Mouse (Mus musculus) hindbrain, embryonic 11.5 days (tissue): ENCODE measurements around the gene Zfp362. TPM values are rescaled to one million over a fixed set of nuclear protein-coding genes. Genes with fewer than 3 reads are reported as not detected.

Source experiments
- ATAC-seq: fragments of 200-750 bp; cut with Nextera tagmentation; 2 replicates; pipeline ENCODE4 v1.8.0; 2017; ENCODE audit warnings: mild to moderate bottlenecking, moderate TSS enrichment, moderate library complexity; ENCODE audit not compliant: low FRiP score
- DNase-seq: peaks from one replicate; pipeline ENCODE4 v3.0.0-alpha.2; 2015; ENCODE audit warnings: low spot score
- H3K27ac ChIP-seq: fragments of 300-500 bp; sonication (generic); 2 replicates; pipeline ENCODE4 v1.5.1; 2014; ENCODE audit warnings: mild to moderate bottlenecking, low read depth, low read length
- H3K27me3 ChIP-seq: fragments of 300-500 bp; sonication (generic); 2 replicates; pipeline ENCODE4 v1.6.1; 2014; ENCODE audit warnings: mild to moderate bottlenecking, low read length, moderate library complexity, mixed read lengths; ENCODE audit not compliant: control insufficient read depth, insufficient read depth
- H3K36me3 ChIP-seq: fragments of 300-500 bp; sonication (generic); 2 replicates; pipeline ENCODE4 v1.6.1; 2014; ENCODE audit warnings: mild to moderate bottlenecking, low read length, moderate library complexity, mixed read lengths; ENCODE audit not compliant: control insufficient read depth, insufficient read depth
- H3K4me1 ChIP-seq: fragments of 300-500 bp; sonication (generic); replicated peaks from 2 replicates; pipeline ENCODE4 v1.6.1; 2014; ENCODE audit warnings: low read length, mixed read lengths; ENCODE audit not compliant: control insufficient read depth, insufficient read depth
- H3K4me2 ChIP-seq: fragments of 300-500 bp; sonication (generic); replicated peaks from 2 replicates; pipeline ENCODE4 v1.6.1; 2014; ENCODE audit warnings: mild to moderate bottlenecking, low read depth, low read length
- H3K4me3 ChIP-seq: fragments of 300-500 bp; sonication (generic); 2 replicates; pipeline ENCODE4 v1.5.1; 2014; ENCODE audit warnings: low read depth, low read length
- H3K9ac ChIP-seq: fragments of 300-500 bp; sonication (generic); 2 replicates; pipeline ENCODE4 v1.6.1; 2014; ENCODE audit warnings: low read depth, low read length
- H3K9me3 ChIP-seq: fragments of 300-500 bp; sonication (generic); 2 replicates; pipeline ENCODE4 v1.6.1; 2016; ENCODE audit warnings: low read length; ENCODE audit not compliant: control insufficient read depth
- WGBS: fragments of 180-500 bp; shearing (Covaris S2); extraction: QIAGEN DNeasy Blood & Tissue Kit; methylation state at CpG from one replicate; pipeline ENCODE4 v1.1.7; 2014; 5-methylcytosine and 5-hydroxymethylcytosine counted together
- polyA plus RNA-seq: library from polyadenylated mRNA; unstranded; fragments of >200 nt; fragmentation: Nextera tagmentation; extraction: Ambion mirVana; gene quantifications from 2 replicates; pipeline ENCODE4 v1.2.1, GENCODE M21; 2014

The Zfp362 gene
- polyA plus RNA-seq, 1 experiment from 2014 or later, result 30.4 TPM

GRCm38 (mm10) chr4:128724059-128724458, 81.8 kb downstream of the Zfp362 start:
- Histone ChIP-seq H3K4me1 (peaks cover 25% of the 10 kb centered on the region), H3K36me3 (no peaks in the 10 kb centered on the region), H3K27me3 (0 out of 2 replicates have a peak, but pooled peaks cover 2% of the 10 kb centered on the region), H3K4me2 (no peak overlapping the region), H3K9me3 (no peaks in the 10 kb centered on the region), H3K4me3 (no peak overlapping the region), H3K27ac (peak overlapping the region; percentile 11; the same call in 1 of the 2 replicates), H3K9ac (no peak overlapping the region)
- no peak for DNase-seq
- ATAC-seq, result no peak
- WGBS, result 68% methylated on average over 7 of the region's 7 CpGs

GRCm38 (mm10) chr4:128723431-128723830, 82.4 kb downstream of the Zfp362 start:
- no peaks in the 10 kb centered on the region for H3K9me3 ChIP-seq
- no peaks in the 10 kb centered on the region for H3K36me3 ChIP-seq
- 0 out of 2 replicates have a peak, but pooled peaks cover 2% of the 10 kb centered on the region for H3K27me3 ChIP-seq
- no peak overlapping the region for H3K4me2 ChIP-seq
- WGBS, result 76% methylated on average over 13 of the region's 13 CpGs
- ATAC-seq (no peak), DNase-seq (no peak)
- no peak overlapping the region for H3K9ac ChIP-seq
- H3K27ac ChIP-seq, result peak overlapping the region; percentile 11; the same call in 1 of the 2 replicates
- H3K4me3 ChIP-seq, result no peak overlapping the region
- H3K4me1 ChIP-seq, result peaks cover 21% of the 10 kb centered on the region

Other genes with a start within 250 kb of the Zfp362 start
- gene Zscan20, start 195.9 kb downstream of the Zfp362 start, polyA plus RNA-seq, result 4.3 and 4.4 TPM in 2 replicates
- 0.13 and 0.20 TPM in 2 replicates for gene Tlr12, start 187.4 kb downstream of the Zfp362 start, polyA plus RNA-seq
- gene Phc2, start 151.3 kb downstream of the Zfp362 start, polyA plus RNA-seq, result 46.8 and 92.2 TPM in 2 replicates
- 0.42 and 0.51 TPM in 2 replicates for gene A3galt2, start 50.7 kb downstream of the Zfp362 start, polyA plus RNA-seq
- gene Trim62, start 77.5 kb upstream of the Zfp362 start, polyA plus RNA-seq, result 13.0 and 13.1 TPM in 2 replicates
- gene Azin2, start 156.4 kb upstream of the Zfp362 start, polyA plus RNA-seq, result 10.8 and 12.5 TPM in 2 replicates
- 119 and 128 TPM in 2 replicates for gene Ak2, start 185.9 kb upstream of the Zfp362 start, polyA plus RNA-seq